Mouse (Mus musculus) lung, postnatal 25 days (tissue): ENCODE data around the gene Ifnl2.
"Not testable (repeated sequence)": the region's sequence is repeated elsewhere in the genome, so short reads cannot be mapped to it uniquely, and the experiment has no call there.

ENCODE experiments used
- DNase-seq: peaks from one replicate; pipeline ENCODE4 v3.0.0; 2022; ENCODE audit warnings: low spot score

The Ifnl2 gene

GRCm38 (mm10) chr7:28510405-28510974, at the start of gene Ifnl2:
TSS of gene Ifnl2 (minus strand) at chr7:28510455.
- DNase-seq = not testable (repeated sequence)

- peak; percentile 68 for DNase-seq
Measured at GRCm38 (mm10) chr7:28558486-28558885, 48.2 kb upstream of the Ifnl2 start.

GRCm38 (mm10) chr7:28557708-28558107, 47.5 kb upstream of the Ifnl2 start:
- no peak for DNase-seq

- no peak for DNase-seq
Measured at GRCm38 (mm10) chr7:28557069-28557468, 46.8 kb upstream of the Ifnl2 start.

GRCm38 (mm10) chr7:28555939-28556535, 45.8 kb upstream of the Ifnl2 start:
- DNase-seq = no peak

GRCm38 (mm10) chr7:28553076-28553475, 42.8 kb upstream of the Ifnl2 start:
- DNase-seq = no peak

- DNase-seq = no peak
Measured at GRCm38 (mm10) chr7:28547628-28548027, 37.4 kb upstream of the Ifnl2 start.

- DNase-seq = no peak
Measured at GRCm38 (mm10) chr7:28547154-28547553, 36.9 kb upstream of the Ifnl2 start, which contains the start of gene Nccrp1. TSS of gene Nccrp1 (minus strand) at chr7:28547254.

- DNase-seq = no peak
Measured at GRCm38 (mm10) chr7:28546649-28547048, 36.4 kb upstream of the Ifnl2 start.

- DNase-seq = no peak
Measured at GRCm38 (mm10) chr7:28545891-28546210, 35.6 kb upstream of the Ifnl2 start.

GRCm38 (mm10) chr7:28545048-28545890, 35.0 kb upstream of the Ifnl2 start:
- no peak for DNase-seq

- no peak for DNase-seq
Measured at GRCm38 (mm10) chr7:28544051-28544601, 33.9 kb upstream of the Ifnl2 start.

- no peak for DNase-seq
Measured at GRCm38 (mm10) chr7:28540526-28540925, 30.3 kb upstream of the Ifnl2 start, which contains the start of gene Sycn. TSS of gene Sycn (plus strand) at chr7:28540885.

GRCm38 (mm10) chr7:28538886-28539285, 28.6 kb upstream of the Ifnl2 start:
- DNase-seq = not testable (repeated sequence)

GRCm38 (mm10) chr7:28532005-28532404, 21.8 kb upstream of the Ifnl2 start:
- DNase-seq = no peak

GRCm38 (mm10) chr7:28527922-28528719, 17.9 kb upstream of the Ifnl2 start:
- DNase-seq = peak; percentile 86

GRCm38 (mm10) chr7:28522536-28522935, 12.3 kb upstream of the Ifnl2 start, which contains the start of gene Ifnl3:
TSS of gene Ifnl3 (plus strand) at chr7:28522836.
- not testable (repeated sequence) for DNase-seq

- no peak for DNase-seq
Measured at GRCm38 (mm10) chr7:28511441-28511840, 1.2 kb upstream of the Ifnl2 start.

- DNase-seq = not testable (repeated sequence)
Measured at GRCm38 (mm10) chr7:28509121-28509520, 1.1 kb downstream of the Ifnl2 start.

GRCm38 (mm10) chr7:28505585-28505984, 4.7 kb downstream of the Ifnl2 start:
- no peak for DNase-seq

GRCm38 (mm10) chr7:28495426-28495825, 14.8 kb downstream of the Ifnl2 start:
- no peak for DNase-seq

GRCm38 (mm10) chr7:28492310-28492709, 17.9 kb downstream of the Ifnl2 start:
- no peak for DNase-seq
